Mouse (Mus musculus): ENCODE measurements around the gene Pgam1.
"Not testable (repeated sequence)": the region's sequence is repeated elsewhere in the genome, so short reads cannot be mapped to it uniquely, and the experiment has no call there.

The Pgam1 gene

GRCm38 (mm10) chr19:41911178-41912073, at the start of gene Pgam1:
Gene Pgam1 (plus strand): TSS chr19:41911923.
- DNase-seq (ENCODE audit: low spot score), result peak; percentile 85

GRCm38 (mm10) chr19:41866707-41867106, 45.0 kb upstream of the Pgam1 start:
- DNase-seq (ENCODE audit: low spot score), result no peak

GRCm38 (mm10) chr19:41869296-41869695, 42.4 kb upstream of the Pgam1 start:
- DNase-seq (ENCODE audit: low spot score), result no peak

GRCm38 (mm10) chr19:41869946-41870345, 41.8 kb upstream of the Pgam1 start:
- not testable (repeated sequence) for DNase-seq (ENCODE audit: low spot score)

GRCm38 (mm10) chr19:41872285-41872684, 39.4 kb upstream of the Pgam1 start:
- no peak for DNase-seq (ENCODE audit: low spot score)

GRCm38 (mm10) chr19:41874356-41874755, 37.4 kb upstream of the Pgam1 start:
- DNase-seq (ENCODE audit: low spot score), result no peak

GRCm38 (mm10) chr19:41881842-41882241, 29.9 kb upstream of the Pgam1 start:
- no peak for DNase-seq (ENCODE audit: low spot score)

GRCm38 (mm10) chr19:41883882-41884281, 27.8 kb upstream of the Pgam1 start:
- no peak for DNase-seq (ENCODE audit: low spot score)

- no peak for DNase-seq (ENCODE audit: low spot score)
These were observed 23.5 kb upstream of the Pgam1 start for GRCm38 (mm10) chr19:41888191-41888590.

- no peak for DNase-seq (ENCODE audit: low spot score)
These were observed 16.8 kb upstream of the Pgam1 start for GRCm38 (mm10) chr19:41894959-41895358.

- peak; percentile 22 for DNase-seq (ENCODE audit: low spot score)
These were observed 16.0 kb upstream of the Pgam1 start, which contains the start of gene Rrp12 for GRCm38 (mm10) chr19:41895460-41896318. Gene Rrp12 (minus strand): TSS chr19:41896173.

- no peak for DNase-seq (ENCODE audit: low spot score)
These were observed 15.4 kb upstream of the Pgam1 start for GRCm38 (mm10) chr19:41896319-41896711.

- no peak for DNase-seq (ENCODE audit: low spot score)
These were observed 12.9 kb upstream of the Pgam1 start for GRCm38 (mm10) chr19:41898860-41899259.

GRCm38 (mm10) chr19:41900495-41901090, 11.1 kb upstream of the Pgam1 start:
- DNase-seq (ENCODE audit: low spot score), result no peak

GRCm38 (mm10) chr19:41901696-41902095, 10.0 kb upstream of the Pgam1 start:
- DNase-seq (ENCODE audit: low spot score), result no peak

GRCm38 (mm10) chr19:41902848-41903593, 8.7 kb upstream of the Pgam1 start:
- no peak for DNase-seq (ENCODE audit: low spot score)

- no peak for DNase-seq (ENCODE audit: low spot score)
These were observed 6.5 kb upstream of the Pgam1 start for GRCm38 (mm10) chr19:41905246-41905645.

- no peak for DNase-seq (ENCODE audit: low spot score)
These were observed 5.2 kb upstream of the Pgam1 start for GRCm38 (mm10) chr19:41906311-41907078.

- no peak for DNase-seq (ENCODE audit: low spot score)
These were observed 4.5 kb upstream of the Pgam1 start for GRCm38 (mm10) chr19:41907079-41907760.

GRCm38 (mm10) chr19:41908736-41909135, 3.0 kb upstream of the Pgam1 start:
- DNase-seq (ENCODE audit: low spot score), result no peak

All from ovary, postnatal 10 days (tissue).